Mouse (Mus musculus): ENCODE measurements around the gene Tmc8. TPM values are rescaled to one million over a fixed set of nuclear protein-coding genes. Genes with fewer than 3 reads are reported as not detected.

Tmc8 gene
- total RNA-seq (2021), result 1 to 10 TPM; 1.8 to 2.0 TPM
- long read RNA-seq, experiment 1, partial matches to known transcripts, result 1 of 3 reads
- long read RNA-seq, experiment 1, other reads (novel, unspliced or antisense), result 1 of 3 reads
- long read RNA-seq, experiment 2, partial matches to known transcripts, result 2 of 3 reads
- long read RNA-seq, experiment 2, other reads (novel, unspliced or antisense), result 1 of 3 reads

DNA sequence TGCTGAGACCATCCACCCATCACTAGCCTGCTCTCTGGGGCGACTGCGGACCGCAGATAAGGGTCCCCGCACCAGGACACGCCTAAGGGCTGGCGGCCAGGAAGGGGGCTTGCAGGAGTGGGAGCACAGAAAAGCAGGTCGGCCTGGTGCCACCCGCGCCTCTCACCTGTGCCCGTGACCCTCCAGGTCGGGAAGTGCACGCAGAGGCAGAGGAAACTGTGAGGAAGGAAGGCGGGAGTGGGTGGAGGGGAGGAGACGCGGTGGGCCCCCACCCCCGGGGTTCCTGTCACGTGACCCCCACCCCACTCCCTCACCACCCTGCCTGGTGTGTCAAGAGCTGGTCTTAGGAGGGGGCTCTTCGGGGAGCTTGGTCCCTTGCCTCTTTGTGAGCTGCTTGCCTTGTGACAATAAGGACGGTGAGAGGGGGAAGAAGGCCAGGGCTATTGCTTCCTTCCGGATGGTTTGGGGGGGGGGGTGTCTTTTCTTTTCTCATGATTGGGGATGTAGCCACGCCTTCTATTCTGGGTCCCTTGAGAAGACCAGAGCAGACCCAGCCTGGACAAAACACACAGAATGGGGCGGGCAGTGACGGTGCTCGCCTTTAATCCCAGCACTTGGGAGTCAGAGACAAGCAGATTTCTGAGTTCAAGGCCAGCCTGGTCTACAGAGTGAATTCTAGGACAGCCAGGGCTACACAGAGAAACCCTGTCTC is at the start of gene Tmc8, which contains the start of gene Tmc6:
Tmc8 (plus strand) TSS at position 84 of the 712 bp plus-strand sequence.
Tmc6 (minus strand) TSS at position 206 of the 712 bp plus-strand sequence.
- DNase-seq (ENCODE audit: low spot score in 2 of 2), result no peak

DNA sequence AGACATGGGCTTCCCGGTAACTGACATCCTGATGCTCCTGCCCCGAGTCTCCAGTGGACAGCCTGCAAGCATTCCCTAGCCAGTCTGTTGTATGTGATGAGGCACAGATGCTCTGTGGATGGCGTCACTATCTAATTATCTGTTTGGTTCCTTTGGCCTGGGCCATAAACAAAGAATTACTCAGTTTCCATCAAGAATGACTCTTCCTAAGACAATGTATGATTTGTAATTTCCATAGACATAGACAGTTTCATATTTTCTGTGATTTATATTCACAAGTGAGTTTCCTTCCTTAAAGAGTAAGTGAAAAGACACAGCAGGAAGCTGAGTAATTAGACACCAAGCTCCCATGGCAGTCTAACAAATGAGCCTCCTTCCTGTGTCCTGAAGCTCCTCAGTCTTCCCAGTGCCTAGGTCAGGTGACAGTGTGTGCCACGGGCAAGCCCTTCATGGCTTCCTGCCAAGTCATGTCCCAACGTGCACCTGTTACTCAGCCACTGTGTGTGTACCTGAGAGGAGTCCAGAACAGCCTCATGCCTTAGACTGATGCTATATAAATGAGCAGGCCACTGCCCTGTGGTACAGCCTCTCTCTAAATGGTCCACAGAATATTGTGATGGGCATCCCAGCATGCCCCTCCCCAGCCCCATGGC is 45.7 kb upstream of the Tmc8 start:
- no peak for DNase-seq (ENCODE audit: low spot score in 2 of 2)

DNA sequence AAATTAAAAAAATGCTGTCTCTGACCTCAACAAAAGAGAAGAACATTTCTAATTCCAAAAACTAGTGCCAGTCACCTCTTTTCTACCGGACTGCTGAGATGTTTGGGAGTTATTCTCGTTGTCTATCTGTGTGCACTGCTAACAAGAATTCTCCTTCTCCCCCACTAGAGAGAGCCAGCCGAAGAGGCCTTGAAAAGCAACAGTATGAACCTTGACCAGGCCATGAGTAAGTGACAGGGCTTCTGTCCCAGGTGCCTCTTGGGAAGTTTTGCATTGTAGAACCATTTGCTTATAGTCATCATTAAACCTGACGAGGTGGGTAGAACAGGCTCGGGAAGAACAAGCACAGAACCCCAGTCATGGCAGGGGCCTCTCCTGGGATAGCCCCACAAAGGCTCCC is 43.8 kb upstream of the Tmc8 start:
- DNase-seq (ENCODE audit: low spot score in 2 of 2), result no peak

DNA sequence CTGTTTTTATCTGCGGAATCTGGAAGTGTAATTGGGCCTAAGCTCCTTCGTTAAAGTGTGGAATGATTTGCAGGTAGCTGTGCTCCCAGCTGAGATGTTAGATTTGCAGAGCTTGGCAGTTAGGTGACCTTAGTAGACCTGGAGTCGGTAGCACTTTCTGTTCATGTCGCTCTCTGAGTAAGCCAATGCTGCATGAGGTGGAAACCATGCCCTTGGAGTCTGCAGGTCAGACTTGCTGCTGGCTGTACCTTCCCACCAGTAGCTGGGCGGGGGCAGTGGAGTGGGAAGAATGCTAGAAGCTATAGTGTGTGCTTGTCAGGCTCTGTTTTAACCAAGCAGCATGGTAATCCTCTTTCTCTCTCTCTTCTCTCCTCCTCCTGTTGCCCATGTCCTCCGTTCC is 40.7 kb upstream of the Tmc8 start:
- no peak for DNase-seq (ENCODE audit: low spot score in 2 of 2)

DNA sequence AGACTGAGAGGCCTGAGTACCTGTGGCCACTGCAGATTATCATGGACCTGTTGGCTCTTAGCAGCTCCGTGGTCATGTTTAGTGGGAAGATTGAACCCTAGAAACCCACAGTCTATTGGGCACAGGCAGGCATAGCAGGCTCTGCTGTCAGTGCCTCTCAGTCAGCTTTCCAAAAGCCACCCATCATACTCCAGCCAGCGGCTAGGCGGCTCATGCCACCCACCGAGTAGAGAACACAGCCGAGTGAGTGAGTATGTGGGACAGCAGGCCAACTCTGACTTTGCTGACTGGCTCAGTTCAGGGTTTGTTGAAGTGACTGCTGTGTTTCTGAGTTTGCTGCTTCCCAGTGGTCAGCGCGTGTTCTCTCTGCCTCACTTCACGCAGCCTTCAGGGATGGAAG is 39.6 kb upstream of the Tmc8 start:
- DNase-seq (ENCODE audit: low spot score in 2 of 2), result no peak

DNA sequence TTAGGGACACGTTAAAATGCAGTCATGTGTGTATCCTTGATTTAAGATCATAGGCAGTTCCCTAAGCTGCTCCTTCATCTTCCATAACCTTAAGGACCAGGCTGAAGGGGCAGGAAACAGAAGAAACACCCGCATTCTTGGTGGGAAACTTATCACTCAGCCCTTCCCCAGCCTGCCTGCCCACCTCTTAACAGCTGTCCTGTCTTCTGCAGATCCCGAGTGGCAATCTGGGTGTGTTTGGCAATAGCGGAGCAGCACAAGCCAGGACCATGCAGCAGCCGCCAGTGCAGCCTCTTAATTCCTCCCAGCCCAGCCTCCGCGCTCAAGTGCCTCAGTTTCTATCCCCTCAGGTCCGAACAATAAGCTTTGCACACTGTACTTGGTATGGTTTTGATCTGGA is 39.2 kb upstream of the Tmc8 start:
- DNase-seq (ENCODE audit: low spot score in 2 of 2), result no peak

DNA sequence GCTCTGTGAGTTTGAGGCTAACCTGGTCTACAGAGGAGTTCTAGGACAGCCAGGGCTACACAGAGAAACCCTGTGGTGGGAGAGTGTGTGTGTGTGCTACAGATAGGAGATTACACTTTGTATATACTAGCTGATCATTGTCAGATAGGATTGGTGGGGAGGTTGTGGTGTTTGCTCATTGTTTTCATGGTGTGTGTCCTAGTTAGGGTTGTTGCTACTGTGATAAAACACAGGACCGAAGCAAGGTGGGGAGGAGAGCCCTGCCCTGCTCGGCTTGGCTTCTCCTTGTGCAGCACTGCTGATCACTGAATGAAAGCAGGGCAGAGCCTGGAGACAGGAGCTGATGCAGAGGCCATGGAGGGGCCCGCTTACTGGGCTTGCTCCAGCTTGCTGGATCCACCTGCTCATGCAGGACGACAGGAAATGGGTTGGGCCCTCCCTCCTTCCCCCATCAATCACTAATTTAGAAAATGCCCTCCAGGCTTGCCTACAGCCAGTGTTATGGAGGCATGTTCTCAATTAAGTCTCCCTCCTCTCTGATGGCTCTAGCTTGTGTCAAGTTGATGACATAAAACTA is 38.3 kb upstream of the Tmc8 start:
- no peak for DNase-seq (ENCODE audit: low spot score in 2 of 2)

DNA sequence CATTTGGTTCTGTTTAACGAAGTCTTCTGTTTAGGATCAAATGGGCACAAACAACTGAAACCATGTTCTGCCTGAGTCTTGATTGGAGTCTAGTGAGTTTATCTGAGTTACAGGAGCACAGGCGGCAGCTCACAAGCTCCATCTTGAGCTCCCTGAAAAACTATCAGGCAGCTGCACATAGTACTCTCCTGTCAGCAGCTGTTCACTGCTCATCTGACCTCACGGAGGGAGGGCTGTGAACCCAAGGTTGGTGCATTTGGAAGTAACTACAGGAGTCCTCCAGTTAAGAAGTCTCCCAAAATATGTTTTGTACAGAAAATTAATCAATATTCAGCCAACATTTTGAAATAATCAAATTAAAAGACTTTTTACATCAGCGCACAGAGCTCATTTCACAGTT is 33.2 kb upstream of the Tmc8 start:
- DNase-seq (ENCODE audit: low spot score in 2 of 2), result no peak

DNA sequence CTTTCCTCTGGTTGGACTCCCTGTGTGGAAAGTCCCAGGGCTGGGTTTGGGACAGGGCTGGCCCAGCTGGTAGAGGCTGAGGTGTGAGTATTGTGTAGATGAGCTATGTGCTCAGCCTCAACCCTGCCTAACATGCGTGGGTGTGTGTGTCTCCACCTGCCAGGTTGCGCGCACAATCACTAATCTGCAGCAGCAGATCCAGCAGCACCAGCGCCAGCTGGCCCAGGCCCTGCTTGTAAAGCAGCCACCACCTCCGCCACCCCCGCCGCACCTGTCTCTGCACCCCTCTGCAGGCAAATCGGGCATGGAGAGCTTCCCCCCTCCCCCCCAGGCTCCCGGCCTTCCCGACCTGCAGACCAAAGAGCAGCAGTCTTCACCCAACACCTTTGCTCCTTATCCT is 32.5 kb upstream of the Tmc8 start:
- peak in 1 of 2 experiments; percentile 38 for DNase-seq (ENCODE audit: low spot score in 2 of 2)

DNA sequence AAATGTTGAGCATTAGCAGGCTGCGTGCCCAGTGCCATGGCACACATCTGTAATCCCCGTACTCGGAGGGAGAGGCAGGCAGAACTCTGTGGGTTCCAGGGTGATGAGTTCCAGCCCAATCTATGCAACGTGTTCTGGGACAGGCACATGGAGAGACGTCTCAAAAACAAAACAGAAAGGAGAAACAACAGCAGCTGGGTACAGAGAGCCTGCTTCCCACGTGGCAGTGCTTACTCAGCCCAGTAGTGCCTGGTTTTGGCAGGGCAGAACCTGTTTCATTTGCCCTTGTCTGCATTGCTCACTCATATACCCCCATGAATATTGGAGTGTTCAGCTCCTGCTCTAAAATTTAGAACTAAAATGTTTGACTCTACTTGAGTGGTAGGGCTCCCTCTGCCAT is 30.3 kb upstream of the Tmc8 start:
- DNase-seq (ENCODE audit: low spot score in 2 of 2), result no peak

DNA sequence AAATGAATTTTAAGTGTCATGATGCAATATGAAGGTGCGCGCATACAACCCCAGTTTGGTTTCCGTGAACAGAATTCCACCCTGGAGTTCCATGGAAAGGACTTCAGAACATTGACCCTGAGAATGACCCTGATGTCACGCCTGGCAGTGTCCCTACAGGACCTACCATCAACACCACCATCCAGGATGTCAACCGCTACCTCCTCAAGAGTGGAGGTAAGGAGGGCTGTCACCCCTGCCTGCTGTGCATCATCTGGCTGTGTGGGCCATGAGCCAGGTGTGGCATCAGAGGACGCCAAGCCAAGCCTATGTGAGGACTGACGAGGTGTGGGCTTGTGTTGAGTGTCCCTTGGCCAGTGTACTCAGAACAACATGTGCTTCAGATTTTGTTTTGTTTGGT is 26.0 kb upstream of the Tmc8 start:
- no peak for DNase-seq (ENCODE audit: low spot score in 2 of 2)

DNA sequence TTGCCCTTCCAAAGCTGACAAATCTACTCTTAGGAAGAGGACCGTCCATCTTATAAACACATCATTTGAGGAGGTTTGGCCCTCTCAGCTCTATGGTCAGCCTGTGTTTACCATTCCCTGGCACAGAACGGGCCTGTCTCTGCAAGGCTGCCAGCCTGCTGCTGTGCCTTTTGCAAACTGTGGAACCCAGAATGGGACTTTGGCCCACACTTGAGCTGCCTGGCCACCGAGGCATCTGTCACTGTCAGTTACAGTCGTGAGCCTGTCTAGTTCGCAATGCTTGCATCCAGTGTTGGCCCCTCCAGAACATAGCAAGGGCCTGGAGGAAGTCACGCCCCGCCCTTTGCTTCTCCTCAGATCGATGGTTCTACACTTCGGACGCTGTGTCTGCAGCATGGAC is 22.6 kb upstream of the Tmc8 start:
- peak; percentile 12 to 40 for DNase-seq (ENCODE audit: low spot score in 2 of 2)

DNA sequence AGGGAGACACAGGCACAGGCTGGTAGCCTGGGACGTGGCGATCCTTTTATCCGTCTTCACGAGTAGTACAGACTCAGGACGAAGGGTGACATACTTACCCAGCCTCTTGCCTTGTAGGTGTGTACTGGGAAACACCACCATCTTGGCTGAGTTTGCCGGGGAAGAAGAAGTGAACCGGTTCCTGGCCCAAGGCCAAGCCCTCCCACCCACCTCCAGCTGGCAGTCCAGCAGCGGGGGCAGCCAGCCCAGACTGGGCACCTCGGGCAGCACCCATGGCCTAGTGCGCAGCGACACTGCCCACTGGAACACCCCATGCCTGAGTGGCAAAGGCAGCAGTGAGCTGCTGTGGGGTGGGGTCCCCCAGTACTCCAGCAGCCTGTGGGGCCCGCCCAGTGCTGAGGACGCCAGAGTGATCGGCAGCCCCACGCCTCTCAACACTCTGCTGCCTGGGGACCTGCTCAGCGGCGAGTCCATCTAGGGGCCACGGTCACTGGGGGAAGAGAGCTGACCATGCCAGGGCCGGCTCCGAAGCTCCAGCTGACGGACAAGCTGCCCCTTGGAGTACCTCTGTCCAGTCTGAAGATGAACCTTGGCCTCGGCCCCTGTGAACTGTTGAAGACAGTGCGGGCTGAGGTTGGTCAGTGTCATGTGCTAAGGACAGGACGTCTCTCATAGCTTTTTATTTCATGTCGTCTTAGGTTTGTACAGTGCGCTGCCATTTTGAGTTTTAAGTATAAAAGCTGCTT is 21.3 kb upstream of the Tmc8 start:
- DNase-seq (ENCODE audit: low spot score in 2 of 2), result no peak

DNA sequence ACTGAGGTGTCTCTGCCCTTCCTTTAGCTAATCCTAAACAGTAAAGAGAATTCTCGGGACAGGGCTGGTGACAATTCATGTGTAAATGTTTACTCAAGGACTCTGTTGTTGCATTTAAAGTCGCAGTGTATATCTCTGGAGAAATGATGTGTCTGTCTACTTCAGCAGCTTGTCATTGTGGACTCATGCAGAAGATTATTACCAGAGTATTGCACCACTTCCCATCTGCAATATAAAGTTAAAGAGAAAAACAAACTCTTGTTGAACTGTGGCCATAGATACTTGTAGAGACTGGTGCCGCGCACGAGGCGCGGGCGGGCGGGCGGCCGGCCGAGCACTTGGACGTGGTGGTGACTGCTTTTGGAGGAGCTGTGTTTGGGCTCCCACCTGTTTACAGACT is 20.1 kb upstream of the Tmc8 start:
- DNase-seq (ENCODE audit: low spot score in 2 of 2), result no peak

DNA sequence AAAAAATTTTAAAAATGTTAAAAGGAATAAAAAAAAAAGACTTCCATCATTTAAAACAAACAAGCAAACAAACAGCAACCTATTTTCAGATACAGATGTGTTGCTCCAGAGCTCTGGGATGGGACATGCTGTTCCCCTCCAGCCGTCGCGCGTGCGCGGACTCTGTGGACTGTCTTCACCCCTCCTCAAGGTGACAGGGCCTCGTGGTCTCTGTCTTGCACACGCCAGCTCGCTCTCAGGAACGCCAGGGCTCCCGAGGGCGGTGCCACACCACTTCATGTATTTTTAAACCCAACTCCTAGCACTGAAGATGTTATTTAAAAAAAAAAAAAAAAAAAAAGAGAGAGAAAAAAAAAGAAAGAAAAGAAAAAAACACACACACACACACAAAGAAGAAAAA is 19.6 kb upstream of the Tmc8 start:
- no peak for DNase-seq (ENCODE audit: low spot score in 2 of 2)

DNA sequence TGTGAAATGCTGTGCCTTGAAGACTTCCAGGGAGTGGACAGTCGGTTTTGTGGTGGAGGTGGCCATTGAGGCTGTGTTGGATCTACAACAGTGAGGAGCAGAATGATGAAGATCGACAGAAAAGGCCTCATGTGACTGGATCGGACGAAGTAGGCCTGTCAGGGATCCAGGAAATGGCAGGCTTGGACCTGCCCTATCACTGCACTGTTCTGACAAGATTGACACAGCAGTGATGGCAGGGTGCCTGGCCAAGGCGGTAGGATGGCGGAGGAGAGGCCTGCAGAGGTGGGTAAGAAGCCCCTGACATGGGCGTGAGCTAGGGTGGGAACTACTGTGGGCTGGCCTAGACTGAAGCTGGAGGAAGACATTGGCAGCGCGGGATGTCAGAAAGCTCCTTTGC is 17.6 kb upstream of the Tmc8 start:
- no peak for DNase-seq (ENCODE audit: low spot score in 2 of 2)

DNA sequence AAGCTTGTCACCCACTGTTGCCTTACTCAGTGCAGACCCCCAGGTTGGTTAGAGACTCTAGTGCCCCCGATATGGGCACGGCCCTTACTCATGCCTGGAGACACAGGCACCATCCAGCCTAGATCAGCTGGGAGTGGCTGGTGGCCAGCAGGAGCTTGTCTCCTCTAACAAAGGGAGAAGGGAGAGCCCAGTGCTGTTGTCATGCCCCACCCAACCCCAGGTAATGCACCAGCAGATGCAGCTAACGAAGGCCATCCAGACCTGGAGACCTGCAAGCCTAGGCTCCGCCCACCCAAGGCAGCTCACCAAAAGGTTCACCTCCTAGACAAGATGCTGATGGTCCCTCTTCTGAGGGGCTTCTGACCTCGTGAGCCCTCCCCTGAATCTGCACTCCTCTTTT is 16.5 kb upstream of the Tmc8 start:
- DNase-seq (ENCODE audit: low spot score in 2 of 2), result no peak

DNA sequence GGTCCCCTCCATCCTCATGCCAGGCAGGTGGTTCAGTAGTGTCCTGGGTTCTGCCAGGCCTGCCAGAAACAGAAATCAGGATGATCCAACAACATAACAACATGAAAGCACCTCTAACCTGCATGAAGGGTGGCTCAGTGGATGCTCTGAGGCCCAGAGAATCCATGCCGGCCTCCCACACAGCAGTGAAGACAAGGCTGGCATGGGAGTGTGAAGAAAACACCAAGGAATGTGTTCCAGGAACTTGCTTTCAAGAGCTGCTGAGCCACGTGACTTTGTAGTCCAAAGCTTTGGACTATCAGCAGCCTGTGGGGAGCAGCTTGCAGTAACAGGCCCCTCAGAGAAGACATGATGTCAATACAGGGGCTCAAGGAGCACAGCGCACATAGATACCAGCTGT is 15.6 kb upstream of the Tmc8 start:
- no peak for DNase-seq (ENCODE audit: low spot score in 2 of 2)

DNA sequence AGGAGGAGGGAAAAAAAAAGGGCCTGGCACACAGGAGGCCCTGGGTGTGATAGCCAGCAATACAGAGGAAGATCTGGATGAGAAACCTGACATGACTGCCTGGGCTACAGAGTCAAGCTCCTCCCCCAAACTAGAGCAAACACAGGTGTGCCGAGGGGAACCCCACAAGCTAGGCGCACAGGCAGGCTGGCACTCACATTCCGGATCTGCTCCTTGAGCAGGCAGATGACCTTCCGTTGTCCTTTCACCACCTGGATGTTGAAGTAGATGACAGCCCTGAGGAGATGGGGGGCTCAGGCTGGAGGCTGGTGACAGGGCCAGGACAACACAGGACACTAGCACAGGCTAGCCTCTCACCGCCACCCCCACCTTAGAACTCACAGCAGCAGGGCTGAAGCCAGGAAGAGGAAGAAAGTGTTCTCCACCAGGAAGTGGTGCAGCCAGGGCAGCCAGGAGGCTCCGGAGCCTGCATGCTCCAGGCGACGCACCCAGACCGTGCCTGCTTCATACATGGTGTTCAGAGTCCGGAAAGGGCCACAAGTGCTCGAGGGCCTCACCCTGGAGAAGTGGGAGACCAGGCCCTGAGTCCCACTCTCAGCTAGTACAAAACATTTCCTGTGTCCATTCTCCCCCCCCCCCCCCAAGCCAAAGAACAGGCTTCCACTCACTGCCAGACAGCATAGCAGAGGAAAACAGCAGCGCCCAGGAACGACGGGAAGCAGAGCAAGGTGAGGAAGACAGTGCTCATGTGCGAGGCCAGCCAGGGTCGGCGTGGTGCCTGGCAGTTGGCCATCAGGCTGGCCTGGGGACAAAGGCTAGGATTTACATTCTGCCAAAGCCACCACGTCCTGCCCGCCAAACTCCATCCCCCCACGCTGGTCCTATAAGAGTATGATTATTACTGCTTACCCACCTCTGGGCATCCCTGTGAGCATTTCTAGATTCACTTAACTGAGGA is 12.9 kb upstream of the Tmc8 start:
- no peak for DNase-seq (ENCODE audit: low spot score in 2 of 2)

DNA sequence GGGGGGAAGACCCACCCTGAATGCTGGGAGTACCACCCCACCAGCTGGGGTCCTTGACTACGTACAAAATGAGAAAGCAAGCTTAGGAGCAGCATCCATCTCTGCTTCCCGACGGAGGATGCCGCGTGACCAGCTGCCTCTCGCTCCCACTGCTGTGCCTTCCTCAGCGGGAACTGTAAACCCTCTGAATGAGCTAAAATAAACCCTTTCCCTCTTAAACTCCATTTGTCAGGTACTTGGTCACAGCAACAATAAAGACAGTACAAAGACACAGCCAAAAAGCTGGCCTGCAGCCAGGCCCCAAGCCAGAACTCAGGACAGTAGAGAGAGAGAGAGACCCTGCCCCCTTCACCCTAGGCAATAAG is 12.2 kb upstream of the Tmc8 start:
- DNase-seq (ENCODE audit: low spot score in 2 of 2), result no peak

DNA sequence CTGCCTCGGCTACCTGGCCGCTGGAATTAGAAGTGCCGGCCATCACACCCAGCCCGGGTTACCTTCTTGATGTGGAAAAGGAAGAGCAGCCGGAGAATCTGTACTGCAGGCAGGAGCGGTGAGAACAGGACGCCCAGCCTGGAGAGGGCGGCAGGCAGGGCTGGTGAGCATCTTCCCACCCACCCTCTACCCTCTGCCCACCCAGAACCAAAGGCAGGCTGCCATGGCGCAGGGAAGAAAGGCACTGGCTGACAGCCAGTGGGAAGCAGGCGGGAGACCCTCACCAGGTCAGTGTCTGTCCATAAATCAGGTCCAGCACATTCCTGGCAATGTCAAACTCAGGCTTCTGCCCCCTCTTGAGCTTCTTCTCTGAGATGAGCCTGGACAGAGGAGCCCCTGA is 11.5 kb upstream of the Tmc8 start:
- no peak for DNase-seq (ENCODE audit: low spot score in 2 of 2)
